Mouse (Mus musculus): ENCODE measurements around the gene Syp.

DNA sequence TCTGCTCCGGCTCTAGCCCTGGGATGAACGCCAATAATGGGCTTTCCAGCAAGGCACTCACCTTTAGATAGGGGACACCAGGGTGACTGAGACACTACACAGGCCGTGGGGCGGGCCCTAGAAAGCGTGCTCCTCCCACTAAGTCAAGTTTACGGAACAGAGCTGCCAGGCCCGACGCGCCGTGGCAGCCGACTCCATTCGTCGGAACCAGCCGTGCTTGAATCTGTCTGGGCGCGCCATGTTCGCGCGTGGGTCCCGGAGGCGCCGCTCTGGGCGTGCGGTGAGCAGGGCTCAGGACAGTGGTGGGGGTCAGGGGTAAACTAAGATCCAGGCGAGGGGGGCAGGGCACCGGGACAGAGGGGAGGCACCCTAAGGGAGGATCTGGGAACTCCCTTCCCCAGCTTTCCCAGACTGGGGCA, 19.0 kb downstream of the Syp start, which contains the start of gene Prickle3:
- TF ChIP-seq POLR2A (IDR thresholded peaks at IDR 0.05; ENCODE audit: insufficient read depth, low read depth, low read length) (no peak), CTCF (IDR thresholded peaks at IDR 0.05; ENCODE audit: insufficient read depth, low read depth, low read length) (no peak)
